Mouse (Mus musculus) inflammation-experienced regulatory T-cells, adult 16 weeks (primary cell): ENCODE data around the gene Slamf6. TPM values are rescaled to one million over a fixed set of nuclear protein-coding genes. Genes with fewer than 3 reads are reported as not detected.

ENCODE experiments used
- polyA plus RNA-seq: library from polyadenylated mRNA; unstranded; fragments of 100-300 nt; shearing (Covaris generic); gene quantifications from one replicate; pipeline ENCODE4 v1.2.1, GENCODE M21; 2017

The Slamf6 gene
- polyA plus RNA-seq: 552 TPM

GRCm38 (mm10) chr1:171917305-171918039, at the start of gene Slamf6:
TSS of gene Slamf6 (plus strand) at chr1:171917515.

GRCm38 (mm10) chr1:171895364-171895763, 22.0 kb upstream of the Slamf6 start, which contains the start of gene Gm10521:
TSS of gene Gm10521 (plus strand) at chr1:171895664.

Other genes starting within 250 kb of the Slamf6 start
- 537 TPM for gene Cd48, start 235.5 kb upstream of the Slamf6 start, polyA plus RNA-seq
- gene Slamf1, start 150.4 kb upstream of the Slamf6 start, polyA plus RNA-seq: 104 TPM
- 170 TPM for gene Cd84, start 77.8 kb upstream of the Slamf6 start, polyA plus RNA-seq
- 0.94 TPM for gene Gm10521, start 21.9 kb upstream of the Slamf6 start, polyA plus RNA-seq
- gene Vangl2, start 110.9 kb downstream of the Slamf6 start, polyA plus RNA-seq: 2.1 TPM
- not detected for gene Nhlh1, start 140.1 kb downstream of the Slamf6 start, polyA plus RNA-seq
- gene Copa, start 165.0 kb downstream of the Slamf6 start, polyA plus RNA-seq: 315 TPM
- gene Ncstn, start 165.3 kb downstream of the Slamf6 start, polyA plus RNA-seq: 167 TPM
- gene Pex19, start 209.2 kb downstream of the Slamf6 start, polyA plus RNA-seq: 59.9 TPM
- gene Dcaf8, start 230.6 kb downstream of the Slamf6 start, polyA plus RNA-seq: 189 TPM